Mouse (Mus musculus) liver, embryonic 14.5 days (tissue): ENCODE data around the gene Galns.

Experiments used
- CTCF ChIP-seq: IDR thresholded peaks from 2 replicates; pipeline ENCODE4 v1.5.1; 2016; ENCODE audit warnings: antibody characterized with exemption, low read depth, control low read depth
- EP300 ChIP-seq: IDR thresholded peaks from 2 replicates; pipeline ENCODE4 v1.6.1; 2016; ENCODE audit warnings: antibody characterized with exemption, low read depth

DNA sequence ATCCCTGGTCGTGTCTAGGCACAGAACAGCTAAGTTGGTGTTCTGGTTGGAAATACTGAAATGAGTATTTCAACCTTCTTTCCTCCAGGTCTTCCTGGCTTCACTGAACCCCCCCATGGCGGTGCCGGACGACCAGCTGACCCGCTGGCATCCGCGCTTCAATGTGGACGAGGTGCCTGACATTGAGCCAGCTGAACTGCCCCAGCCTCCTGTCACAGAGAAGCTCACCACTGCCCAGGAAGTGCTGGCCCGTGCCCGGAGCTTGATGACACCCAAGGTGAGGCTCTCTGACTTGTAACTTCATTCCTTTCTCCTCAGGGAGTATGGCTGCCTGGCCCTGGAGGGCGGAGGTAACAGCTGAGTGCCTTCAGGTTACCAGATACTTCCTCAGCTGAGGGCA, 40.1 kb downstream of the Galns start:
- TF ChIP-seq CTCF (no peak), EP300 (no peak)
